Mouse (Mus musculus): ENCODE measurements around the gene Prf1.

The Prf1 gene

DNA sequence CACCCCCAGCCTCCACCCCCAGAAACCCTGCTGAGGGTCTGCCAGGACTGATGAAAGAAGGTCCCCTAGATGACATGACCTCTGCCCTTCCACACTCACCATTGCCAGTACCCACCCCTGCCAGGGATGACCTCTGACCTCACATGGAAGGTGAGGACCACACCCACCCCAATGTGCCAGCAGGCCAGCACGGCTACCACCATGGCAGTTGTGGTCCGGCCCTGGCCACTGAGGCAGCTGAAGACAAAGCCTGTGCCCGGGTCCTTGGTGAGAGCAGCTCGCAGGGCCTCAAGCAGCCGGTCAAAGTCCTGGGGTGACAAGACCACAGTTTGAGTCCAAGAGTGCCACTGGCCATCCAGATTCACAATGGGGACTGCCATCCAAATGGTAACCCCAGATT lies 43.4 kb downstream of the Prf1 start:
- no peak for DNase-seq

DNA sequence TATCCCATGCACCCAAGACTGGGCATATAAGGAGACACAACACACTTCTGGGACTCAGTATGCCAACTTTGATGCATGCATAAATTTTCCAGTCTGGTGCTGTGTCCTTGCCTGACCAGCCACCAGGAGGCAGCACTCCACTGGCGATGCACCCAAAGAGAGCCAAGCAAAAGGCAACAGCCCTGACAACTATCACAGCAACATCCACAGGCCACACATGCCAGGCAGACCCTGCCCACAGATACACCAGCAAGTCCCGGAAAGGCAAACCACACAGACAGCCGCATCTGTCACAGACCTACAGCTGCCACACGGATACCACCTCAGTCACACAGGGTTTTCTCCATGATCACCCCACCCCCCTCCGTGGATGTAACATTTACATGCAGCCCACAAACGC lies 43.9 kb downstream of the Prf1 start:
- DNase-seq: peak; percentile 89

GRCm38 (mm10) chr10:61342750-61343149 lies 45.1 kb downstream of the Prf1 start:
- DNase-seq: no peak

- peak; percentile 88 for DNase-seq
These were observed 46.3 kb downstream of the Prf1 start for GRCm38 (mm10) chr10:61343950-61344349.

DNA sequence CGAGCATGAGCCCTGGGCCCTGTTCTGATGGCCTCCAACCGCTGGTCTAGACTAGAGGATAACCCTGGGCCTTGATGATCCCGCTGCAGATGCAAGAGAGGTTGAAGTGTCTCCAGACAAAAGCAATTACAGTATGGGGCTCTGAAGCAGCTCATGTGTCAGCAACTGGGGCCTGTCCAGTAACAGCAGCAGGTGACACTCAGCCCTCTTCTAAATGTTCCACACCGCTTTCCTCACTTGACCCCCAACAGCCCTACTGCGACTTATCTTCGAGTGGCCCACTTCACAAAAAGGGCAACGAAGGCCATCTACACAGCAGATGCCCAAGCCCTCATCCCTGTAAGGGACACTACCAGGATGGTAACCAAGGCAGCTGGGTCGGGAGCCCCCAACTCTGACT lies 47.5 kb downstream of the Prf1 start:
- no peak for DNase-seq

- no peak for DNase-seq
These were observed 48.7 kb downstream of the Prf1 start for GRCm38 (mm10) chr10:61346374-61346773.

- no peak for DNase-seq
These were observed 53.6 kb downstream of the Prf1 start for GRCm38 (mm10) chr10:61351216-61351615.
